Mouse (Mus musculus): ENCODE measurements around the gene Trp53bp2. TPM values are rescaled to one million over a fixed set of nuclear protein-coding genes. Genes with fewer than 3 reads are reported as not detected.
A peak's percentile ranks its signal among the peaks of the same experiment; 100 is the strongest.

Gene Trp53bp2
- polyA plus RNA-seq, 1 experiment from 2014 or later = 29.0 TPM

- H3K27me3 ChIP-seq (ENCODE audit: insufficient read depth, low read length) = no peaks in the 10 kb centered on the region
- H3K27ac ChIP-seq (ENCODE audit: low read depth) = no peak overlapping the region
- H3K9me3 ChIP-seq (ENCODE audit: low read depth, low read length) = no peaks in the 10 kb centered on the region
- no peak overlapping the region for H3K9ac ChIP-seq
- H3K4me2 ChIP-seq = no peak overlapping the region
- H3K36me3 ChIP-seq (ENCODE audit: insufficient read depth) = peaks cover 65% of the 10 kb centered on the region
- no peak overlapping the region for H3K4me3 ChIP-seq (ENCODE audit: low read depth, low read length)
- ATAC-seq (ENCODE audit: insufficient read depth) = 0 out of 2 replicates have a peak, but pooled peaks have one; percentile 13
- DNase-seq = peak; percentile 49
- WGBS = 77% methylated on average over 7 of the region's 7 CpGs
- TF ChIP-seq CTCF (IDR thresholded peaks at IDR 0.05; ENCODE audit: low read depth) = peak; percentile 44; the same call in 1 of the 2 replicates
- peaks cover 11% of the 10 kb centered on the region; the same call in 1 of the 2 replicates for H3K4me1 ChIP-seq (ENCODE audit: insufficient read depth)
Observed at GRCm38 (mm10) chr1:182490568-182490967, 81.6 kb downstream of the Trp53bp2 start.

- DNase-seq (no peak), ATAC-seq (ENCODE audit: insufficient read depth) (no peak)
- H3K4me1 ChIP-seq (ENCODE audit: insufficient read depth) = peaks cover 11% of the 10 kb centered on the region; the same call in 1 of the 2 replicates
- no peak for TF ChIP-seq CTCF (IDR thresholded peaks at IDR 0.05; ENCODE audit: low read depth)
- H3K9ac ChIP-seq = no peak overlapping the region
- H3K4me3 ChIP-seq (ENCODE audit: low read depth, low read length) = no peak overlapping the region
- H3K4me2 ChIP-seq = no peak overlapping the region
- H3K27ac ChIP-seq (ENCODE audit: low read depth) = no peak overlapping the region
- 83% methylated on average over 6 of the region's 6 CpGs for WGBS
- H3K36me3 ChIP-seq (ENCODE audit: insufficient read depth) = peaks cover 62% of the 10 kb centered on the region
- no peaks in the 10 kb centered on the region for H3K9me3 ChIP-seq (ENCODE audit: low read depth, low read length)
- no peaks in the 10 kb centered on the region for H3K27me3 ChIP-seq (ENCODE audit: insufficient read depth, low read length)
Observed at GRCm38 (mm10) chr1:182491839-182492238, 82.9 kb downstream of the Trp53bp2 start.

- WGBS = 57% methylated on average over 17 of the region's 17 CpGs
- Histone ChIP-seq H3K4me2 (no peak overlapping the region), H3K4me3 (ENCODE audit: low read depth, low read length) (no peak overlapping the region), H3K4me1 (ENCODE audit: insufficient read depth) (peaks cover 18% of the 10 kb centered on the region), H3K27ac (ENCODE audit: low read depth) (peak overlapping the region; percentile 12; the same call in 1 of the 2 replicates), H3K27me3 (ENCODE audit: insufficient read depth, low read length) (no peaks in the 10 kb centered on the region), H3K9me3 (ENCODE audit: low read depth, low read length) (no peaks in the 10 kb centered on the region), H3K9ac (no peak overlapping the region), H3K36me3 (ENCODE audit: insufficient read depth) (peaks cover 44% of the 10 kb centered on the region)
- DNase-seq (no peak), ATAC-seq (ENCODE audit: insufficient read depth) (no peak)
- no peak for TF ChIP-seq CTCF (IDR thresholded peaks at IDR 0.05; ENCODE audit: low read depth)
Observed at GRCm38 (mm10) chr1:182494285-182495145, 85.5 kb downstream of the Trp53bp2 start.

GRCm38 (mm10) chr1:182496685-182497084 lies 87.7 kb downstream of the Trp53bp2 start:
- no peak overlapping the region for H3K9ac ChIP-seq
- H3K36me3 ChIP-seq (ENCODE audit: insufficient read depth) = peaks cover 46% of the 10 kb centered on the region
- DNase-seq (no peak), ATAC-seq (ENCODE audit: insufficient read depth) (no peak)
- peaks cover 22% of the 10 kb centered on the region for H3K4me1 ChIP-seq (ENCODE audit: insufficient read depth)
- no peak for TF ChIP-seq CTCF (IDR thresholded peaks at IDR 0.05; ENCODE audit: low read depth)
- no peaks in the 10 kb centered on the region for H3K27me3 ChIP-seq (ENCODE audit: insufficient read depth, low read length)
- WGBS = 59% methylated on average over 6 of the region's 6 CpGs
- H3K4me3 ChIP-seq (ENCODE audit: low read depth, low read length) = no peak overlapping the region
- no peak overlapping the region for H3K27ac ChIP-seq (ENCODE audit: low read depth)
- H3K4me2 ChIP-seq = no peak overlapping the region
- no peaks in the 10 kb centered on the region for H3K9me3 ChIP-seq (ENCODE audit: low read depth, low read length)

- peaks cover 35% of the 10 kb centered on the region for H3K36me3 ChIP-seq (ENCODE audit: insufficient read depth)
- H3K27ac ChIP-seq (ENCODE audit: low read depth) = no peak overlapping the region
- no peak overlapping the region for H3K4me2 ChIP-seq
- H3K9ac ChIP-seq = no peak overlapping the region
- TF ChIP-seq CTCF (IDR thresholded peaks at IDR 0.05; ENCODE audit: low read depth) = no peak
- H3K4me3 ChIP-seq (ENCODE audit: low read depth, low read length) = no peak overlapping the region
- DNase-seq (no peak), ATAC-seq (ENCODE audit: insufficient read depth) (no peak)
- peaks cover 22% of the 10 kb centered on the region for H3K4me1 ChIP-seq (ENCODE audit: insufficient read depth)
- no peaks in the 10 kb centered on the region for H3K27me3 ChIP-seq (ENCODE audit: insufficient read depth, low read length)
- H3K9me3 ChIP-seq (ENCODE audit: low read depth, low read length) = no peaks in the 10 kb centered on the region
- WGBS = 49% methylated on average over 4 of the region's 4 CpGs
Observed at GRCm38 (mm10) chr1:182497736-182498135, 88.8 kb downstream of the Trp53bp2 start.

GRCm38 (mm10) chr1:182499443-182500089 lies 90.6 kb downstream of the Trp53bp2 start:
- TF ChIP-seq CTCF (IDR thresholded peaks at IDR 0.05; ENCODE audit: low read depth) = no peak
- Histone ChIP-seq H3K27ac (ENCODE audit: low read depth) (peak overlapping the region; percentile 62), H3K4me3 (ENCODE audit: low read depth, low read length) (no peak overlapping the region), H3K27me3 (ENCODE audit: insufficient read depth, low read length) (no peaks in the 10 kb centered on the region), H3K9me3 (ENCODE audit: low read depth, low read length) (no peaks in the 10 kb centered on the region), H3K4me2 (no peak overlapping the region), H3K9ac (no peak overlapping the region), H3K36me3 (ENCODE audit: insufficient read depth) (peaks cover 28% of the 10 kb centered on the region), H3K4me1 (ENCODE audit: insufficient read depth) (peaks cover 25% of the 10 kb centered on the region)
- ATAC-seq (ENCODE audit: insufficient read depth) (peak; percentile 59), DNase-seq (peak; percentile 78)
- 38% methylated on average over 9 of the region's 9 CpGs for WGBS

GRCm38 (mm10) chr1:182500224-182500623 lies 91.3 kb downstream of the Trp53bp2 start:
- no peak overlapping the region for H3K4me3 ChIP-seq (ENCODE audit: low read depth, low read length)
- H3K27me3 ChIP-seq (ENCODE audit: insufficient read depth, low read length) = no peaks in the 10 kb centered on the region
- peaks cover 28% of the 10 kb centered on the region for H3K36me3 ChIP-seq (ENCODE audit: insufficient read depth)
- DNase-seq (no peak), ATAC-seq (ENCODE audit: insufficient read depth) (no peak)
- H3K4me2 ChIP-seq = no peak overlapping the region
- no peaks in the 10 kb centered on the region for H3K9me3 ChIP-seq (ENCODE audit: low read depth, low read length)
- TF ChIP-seq CTCF (IDR thresholded peaks at IDR 0.05; ENCODE audit: low read depth) = no peak
- 70% methylated on average over 4 of the region's 4 CpGs for WGBS
- H3K27ac ChIP-seq (ENCODE audit: low read depth) = peak overlapping the region; percentile 62; the same call in 1 of the 2 replicates
- H3K9ac ChIP-seq = no peak overlapping the region
- H3K4me1 ChIP-seq (ENCODE audit: insufficient read depth) = peaks cover 22% of the 10 kb centered on the region
